Mouse (Mus musculus) heart, adult 8-10 months (tissue): ENCODE data around the gene Pak3. TPM values are rescaled to one million over a fixed set of nuclear protein-coding genes. Genes with fewer than 3 reads are reported as not detected.

Experiments
- DNase-seq: peaks from one replicate; pipeline ENCODE4 v3.0.0; 2022; ENCODE audit warnings: low spot score
- microRNA-seq: library from miRNA; unstranded; fragments of <30 nt; microRNA quantifications from one replicate; pipeline ENCODE4 v1.2.0, GENCODE M21; 2022
- total RNA-seq, 4 experiments: library from RNA; stranded (reverse); gene quantifications; 2 replicates each; pipeline ENCODE4 v1.2.4; 2022

Gene Pak3
- total RNA-seq, 4 experiments from 2014 or later: 0.11 to 0.30 (median 0.20) TPM

GRCm38 (mm10) chrX:143664221-143665150 lies 146.1 kb downstream of the Pak3 start:
- DNase-seq: no peak

- no peak for DNase-seq
These were observed 147.4 kb downstream of the Pak3 start for GRCm38 (mm10) chrX:143665771-143666170.

GRCm38 (mm10) chrX:143666991-143667390 lies 148.6 kb downstream of the Pak3 start:
- no peak for DNase-seq

- DNase-seq: peak; percentile 19
These were observed 149.9 kb downstream of the Pak3 start for GRCm38 (mm10) chrX:143668242-143668641.

- no peak for DNase-seq
These were observed 160.2 kb downstream of the Pak3 start for GRCm38 (mm10) chrX:143678566-143678965.

GRCm38 (mm10) chrX:143722250-143722649 lies 203.9 kb downstream of the Pak3 start:
- DNase-seq: no peak

- DNase-seq: no peak
These were observed 207.0 kb downstream of the Pak3 start for GRCm38 (mm10) chrX:143725411-143725810.

- DNase-seq: no peak
These were observed 217.6 kb downstream of the Pak3 start for GRCm38 (mm10) chrX:143736035-143736434.

- peak; percentile 3 for DNase-seq
These were observed 220.8 kb downstream of the Pak3 start for GRCm38 (mm10) chrX:143739171-143739570.

- DNase-seq: no peak
These were observed 244.2 kb downstream of the Pak3 start for GRCm38 (mm10) chrX:143762556-143762955.

- peak; percentile 3 for DNase-seq
These were observed 297.6 kb downstream of the Pak3 start for GRCm38 (mm10) chrX:143815948-143816347.

- no peak for DNase-seq
These were observed 300.6 kb downstream of the Pak3 start for GRCm38 (mm10) chrX:143818961-143819360.

GRCm38 (mm10) chrX:143826521-143826920 lies 308.1 kb downstream of the Pak3 start:
- no peak for DNase-seq

- no peak for DNase-seq
These were observed 308.8 kb downstream of the Pak3 start, which contains the start of gene Capn6 for GRCm38 (mm10) chrX:143827212-143827611. TSS of gene Capn6 (minus strand) at chrX:143827414.

GRCm38 (mm10) chrX:143846637-143847036 lies 328.2 kb downstream of the Pak3 start:
- DNase-seq: no peak

Small RNA genes within 50 kb of the gene (microRNA-seq; reads per million reads assigned to microRNA genes)
- not detected for gene Gm47298

Other genes with a start within 250 kb of the Pak3 start
- gene Chrdl1, start 124.3 kb upstream of the Pak3 start, total RNA-seq: 1 to 10 TPM; 1.0 to 2.8 (median 2.5) TPM